Mouse (Mus musculus): ENCODE measurements around the gene Crim1.

The Crim1 gene

DNA sequence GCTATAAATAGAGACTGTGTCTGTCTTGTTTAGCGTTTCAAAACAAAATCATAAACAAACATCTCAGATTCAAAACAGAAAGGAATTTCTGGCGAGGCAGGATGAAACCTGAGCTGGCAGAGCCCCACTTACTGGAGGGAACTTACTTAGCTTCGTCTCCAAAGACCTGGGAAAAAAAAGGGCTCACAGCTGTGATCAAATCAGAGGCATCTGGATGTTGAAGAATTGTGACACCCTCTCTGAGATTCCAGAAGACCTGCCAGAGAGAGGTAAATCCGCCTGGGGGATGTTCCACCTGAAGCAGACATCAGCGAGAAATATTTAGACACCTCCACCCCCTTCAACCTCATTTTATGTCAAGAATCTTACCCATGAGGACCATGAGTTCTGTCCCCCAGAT lies 11.8 kb downstream of the Crim1 start:
- no peak for DNase-seq (ENCODE audit: low read depth)

DNA sequence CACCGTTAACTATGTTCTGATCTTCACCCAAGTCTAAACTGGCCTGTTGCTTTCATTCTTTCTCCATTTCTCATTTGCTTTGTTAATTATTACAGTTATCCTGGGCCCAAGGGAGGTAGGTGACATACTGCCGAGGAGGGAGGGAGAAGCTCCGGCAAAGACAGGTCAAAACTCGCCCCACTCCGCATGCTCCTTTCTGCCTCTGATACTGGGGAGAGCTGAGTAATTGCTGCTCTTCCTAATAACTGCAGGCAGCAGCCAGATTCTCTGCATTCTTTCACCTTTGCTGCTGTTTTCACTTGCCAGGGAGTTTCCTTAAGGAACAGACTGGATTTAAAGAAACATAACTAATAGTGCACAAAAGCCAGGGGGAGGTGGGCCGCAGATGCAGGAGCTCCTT lies 13.1 kb downstream of the Crim1 start:
- DNase-seq (ENCODE audit: low read depth), result no peak

DNA sequence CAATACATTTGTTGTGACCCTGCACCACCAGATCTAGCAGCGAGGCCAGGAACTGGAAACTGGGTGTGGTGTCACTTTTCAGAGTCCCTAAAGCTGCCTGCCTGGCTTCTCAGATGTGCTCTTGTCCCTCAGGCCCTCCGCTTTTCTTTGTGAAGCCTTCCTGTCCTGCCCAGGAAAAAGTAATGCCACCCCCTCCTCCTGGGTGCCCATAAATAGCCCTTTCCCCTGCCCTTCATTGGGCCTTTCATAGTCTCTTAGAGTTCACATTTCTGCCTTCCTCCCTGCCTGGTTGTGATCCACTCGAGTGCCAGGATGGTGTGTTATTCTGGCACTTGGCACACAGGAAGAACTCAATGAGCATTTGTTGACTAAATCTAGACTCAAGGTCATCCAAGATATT lies 16.5 kb downstream of the Crim1 start:
- no peak for DNase-seq (ENCODE audit: low read depth)

DNA sequence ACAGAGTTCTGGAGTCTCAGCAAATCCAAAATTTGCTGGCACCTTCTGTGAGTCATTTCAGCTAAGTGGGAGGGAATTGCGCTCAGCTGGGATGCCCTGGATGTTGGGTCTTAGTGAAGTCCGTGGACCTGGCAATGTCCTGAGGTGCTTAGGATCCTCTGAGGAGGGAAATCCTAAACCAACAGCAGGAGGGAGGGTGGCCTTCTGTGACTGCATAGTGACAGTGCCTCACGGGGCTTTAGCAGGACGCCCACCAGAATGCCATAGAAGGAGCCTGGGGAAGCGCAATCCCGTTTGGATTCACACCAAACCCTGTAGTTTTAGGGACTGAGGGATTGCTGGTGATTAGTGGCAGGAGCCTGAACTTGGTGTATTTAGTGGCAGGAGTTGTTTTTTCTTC lies 17.4 kb downstream of the Crim1 start:
- no peak for DNase-seq (ENCODE audit: low read depth)

DNA sequence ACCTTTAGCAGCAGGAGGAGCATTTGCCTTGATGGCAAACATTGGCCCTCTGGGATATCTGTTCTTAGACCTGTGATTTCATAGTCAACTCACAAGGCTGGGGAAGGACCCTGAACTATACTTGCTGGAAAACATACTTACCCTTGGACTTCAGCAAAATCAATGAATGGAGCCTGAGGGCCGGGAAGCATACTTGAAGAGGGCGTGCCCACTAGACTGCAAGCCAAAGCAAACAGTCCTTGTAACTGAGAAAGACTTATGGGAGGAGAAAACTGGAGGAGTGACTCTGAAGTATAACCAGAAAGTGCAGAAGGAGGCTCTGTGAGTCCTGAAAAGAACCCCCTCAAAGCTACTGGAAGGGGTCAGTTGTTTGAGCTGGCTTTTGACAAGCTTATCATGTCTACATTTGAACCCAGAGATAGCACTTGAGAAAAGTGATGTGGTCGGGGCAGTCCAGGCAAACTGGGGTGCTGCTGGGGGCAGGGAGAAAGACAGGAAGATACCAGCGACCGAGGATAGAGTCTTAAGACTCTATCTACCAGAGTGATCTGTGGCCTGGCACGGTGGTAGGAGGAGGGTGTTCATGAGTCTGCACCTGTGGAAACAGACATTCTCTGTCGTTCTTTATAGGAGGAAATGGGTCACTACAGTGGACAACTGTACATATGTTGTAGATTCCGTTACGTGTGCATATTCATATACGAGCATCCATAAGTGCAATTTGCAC lies 18.6 kb downstream of the Crim1 start:
- no peak for DNase-seq (ENCODE audit: low read depth)

DNA sequence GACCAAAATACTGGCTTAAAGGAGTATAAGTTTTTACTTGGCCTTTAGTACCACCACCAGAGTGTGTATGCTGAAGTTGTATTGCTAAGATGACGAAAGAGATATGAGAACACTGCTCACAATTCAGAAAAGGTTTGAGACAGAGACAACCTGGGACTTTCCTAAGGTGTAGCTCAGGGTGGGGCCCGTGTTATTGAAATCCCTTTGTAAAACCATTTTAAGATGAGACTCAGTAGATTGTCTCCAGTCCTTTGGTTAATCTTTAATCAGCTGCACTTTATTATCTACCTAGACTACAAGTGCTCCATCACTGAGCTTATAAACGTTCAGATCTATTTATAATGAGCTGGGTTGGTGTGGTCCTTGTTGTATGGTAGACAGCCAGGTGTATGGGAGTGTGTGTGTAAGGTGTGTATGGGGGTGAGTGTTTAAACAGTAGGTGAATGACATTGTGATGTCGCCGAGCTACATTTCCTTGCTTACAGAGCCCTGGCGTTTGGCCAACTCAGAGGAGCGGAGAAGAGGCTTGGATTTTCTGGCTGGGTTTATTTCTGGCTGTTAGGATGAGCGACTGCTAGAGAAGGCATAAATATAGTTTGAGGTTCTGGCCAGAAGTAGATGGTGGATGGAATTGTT lies 21.1 kb downstream of the Crim1 start:
- no peak for DNase-seq (ENCODE audit: low read depth)

DNA sequence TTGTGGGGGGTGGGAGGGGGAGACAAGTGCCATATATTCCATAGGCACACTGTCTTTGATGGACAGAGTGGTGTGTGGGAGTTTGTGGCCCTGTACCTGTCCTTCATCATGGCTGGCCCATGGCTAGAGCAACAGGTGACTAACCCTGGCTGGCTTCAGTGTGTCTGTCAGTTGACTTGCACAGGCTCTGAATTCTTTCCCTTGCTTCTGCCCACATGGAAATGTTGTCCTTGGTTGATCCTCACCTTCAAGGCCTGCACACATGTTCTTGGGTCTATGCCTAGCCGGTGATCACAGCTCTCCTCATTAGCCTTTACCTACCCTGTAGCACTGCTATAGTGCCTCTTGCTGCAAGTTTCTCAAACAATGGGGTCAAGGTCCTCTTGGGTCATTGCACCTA lies 21.8 kb downstream of the Crim1 start:
- no peak for DNase-seq (ENCODE audit: low read depth)

DNA sequence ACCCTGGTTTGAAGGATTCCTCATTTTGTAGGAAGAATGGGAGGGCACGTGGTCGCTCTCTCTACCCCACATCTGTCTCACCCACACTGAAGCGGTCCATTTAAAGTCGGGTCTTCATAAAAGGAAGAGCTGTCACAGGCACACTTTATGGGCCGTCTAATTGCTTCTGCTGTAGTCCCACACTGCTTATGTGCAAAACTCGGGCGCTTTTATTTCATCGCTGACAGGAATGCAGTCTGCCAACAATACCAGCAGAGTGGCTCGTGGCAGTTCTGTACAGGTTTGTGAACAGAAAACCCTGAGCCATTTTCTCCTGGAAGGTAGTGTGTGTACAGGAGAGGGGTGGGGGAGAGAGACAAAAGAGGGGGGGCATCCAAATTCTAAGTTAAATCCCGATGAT lies 23.9 kb downstream of the Crim1 start:
- no peak for DNase-seq (ENCODE audit: low read depth)

DNA sequence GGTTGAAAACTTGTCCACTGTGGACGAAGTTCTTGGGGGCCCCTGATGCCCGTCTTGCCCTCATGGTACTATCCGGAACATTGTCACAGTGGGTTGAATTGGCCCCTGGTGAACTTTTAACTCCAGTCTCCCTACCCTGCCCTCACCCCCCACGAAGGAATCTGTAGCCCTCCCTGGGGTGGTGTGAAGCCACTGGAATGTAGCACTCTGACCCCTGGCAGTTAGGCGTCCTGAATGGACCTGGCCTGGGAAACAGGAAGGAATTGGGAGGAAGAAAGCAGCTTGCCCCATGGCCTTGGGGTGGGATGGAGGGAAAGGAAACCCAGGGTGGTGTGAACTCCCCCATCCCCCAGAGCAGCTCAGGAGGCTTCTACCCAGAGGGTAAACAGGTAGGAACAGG lies 25.5 kb downstream of the Crim1 start:
- no peak for DNase-seq (ENCODE audit: low read depth)

DNA sequence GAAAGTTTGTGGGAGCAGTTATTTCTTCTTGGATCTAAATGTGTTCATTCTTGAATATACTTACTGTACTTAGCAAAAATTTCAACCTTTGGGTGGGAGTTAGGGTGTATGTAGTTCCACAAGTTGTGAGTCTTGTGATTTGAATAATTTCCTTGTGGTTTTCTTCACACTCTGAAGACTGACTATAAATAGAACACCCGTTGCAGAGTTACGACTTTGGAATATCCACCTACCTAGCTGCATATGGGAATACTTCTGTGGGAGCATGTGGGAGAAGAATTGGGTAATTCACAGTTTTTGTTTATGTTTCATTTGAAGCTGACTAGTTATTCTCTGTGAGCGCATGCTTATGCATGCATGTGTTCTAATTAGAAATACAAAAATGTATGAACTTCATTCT lies 27.2 kb downstream of the Crim1 start:
- no peak for DNase-seq (ENCODE audit: low read depth)

DNA sequence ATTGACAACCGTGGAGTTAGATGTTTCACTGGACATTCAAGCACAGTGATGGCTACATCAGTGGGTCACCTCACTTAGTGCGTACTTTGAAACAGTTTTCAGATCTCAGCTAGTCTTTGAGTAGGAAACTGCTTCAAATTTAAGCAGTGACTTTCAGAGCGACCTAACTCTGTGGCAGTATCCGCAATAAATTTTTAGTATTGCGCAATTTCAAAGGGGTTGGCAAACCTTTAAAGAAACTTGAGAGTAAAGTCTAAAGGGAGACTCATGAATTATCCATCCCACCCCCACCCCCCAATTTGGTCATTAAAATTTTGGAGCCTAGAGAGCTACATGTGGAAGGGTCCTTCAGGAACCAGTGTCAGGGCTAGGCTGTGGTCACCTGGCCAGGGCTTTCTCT lies 31.5 kb downstream of the Crim1 start:
- no peak for DNase-seq (ENCODE audit: low read depth)

DNA sequence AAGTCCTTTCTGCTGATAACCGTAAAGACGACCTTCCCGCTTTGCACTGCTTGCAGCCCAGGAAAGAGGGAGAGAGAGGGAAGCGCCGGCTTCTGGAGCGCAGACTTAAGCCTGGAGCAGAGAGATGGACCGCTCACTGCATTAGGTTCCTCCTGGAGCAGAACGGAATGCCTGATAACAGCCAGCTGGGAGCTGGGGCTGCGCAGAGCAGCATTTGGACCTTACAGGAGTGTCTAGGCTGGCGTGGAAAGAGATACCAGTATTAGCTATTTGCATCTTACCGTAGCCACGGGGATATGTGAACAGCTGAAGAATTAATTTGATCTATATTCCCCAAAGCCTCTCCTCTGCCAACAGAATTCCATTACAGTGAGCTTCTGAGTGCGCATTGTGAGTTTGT lies 32.7 kb downstream of the Crim1 start:
- DNase-seq (ENCODE audit: low read depth), result no peak

DNA sequence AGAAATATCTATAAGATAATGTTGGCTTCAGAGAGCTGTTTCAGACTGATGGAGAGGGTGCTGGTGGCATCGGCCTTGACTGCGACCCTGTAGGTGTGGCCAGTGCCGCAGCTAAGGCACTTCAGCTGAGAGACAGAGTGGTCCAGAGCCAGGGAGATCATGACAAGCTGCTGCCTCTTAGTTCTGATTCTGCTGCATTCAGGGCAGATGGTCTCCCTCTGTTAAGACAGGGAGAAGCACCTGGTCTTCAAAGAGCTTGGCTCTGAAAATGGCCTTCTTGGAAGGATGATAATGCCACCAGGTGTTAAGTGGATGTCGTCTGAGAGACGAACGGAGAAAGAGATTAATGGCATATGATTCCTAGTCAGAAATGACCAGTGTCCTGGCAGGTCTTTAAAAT lies 33.8 kb downstream of the Crim1 start:
- no peak for DNase-seq (ENCODE audit: low read depth)

DNA sequence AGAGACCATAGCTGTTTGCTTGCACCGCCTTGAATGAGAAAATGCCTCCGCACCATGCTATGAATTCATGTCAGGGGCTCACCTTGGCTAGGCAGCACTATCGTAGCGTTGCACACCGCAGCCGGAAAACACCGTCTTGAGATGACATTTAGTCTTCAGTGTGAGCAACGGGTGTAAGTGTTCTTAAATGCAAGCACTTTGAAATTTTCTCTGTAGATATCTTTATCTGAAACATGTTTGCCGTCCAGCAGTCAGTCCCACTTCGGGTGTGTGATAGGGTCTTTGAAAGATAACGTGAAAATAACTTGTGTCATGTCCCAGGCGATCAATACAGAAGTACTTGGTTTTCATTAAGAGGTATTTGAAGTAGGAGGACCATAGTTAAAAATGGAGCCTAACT lies 36.1 kb downstream of the Crim1 start:
- no peak for DNase-seq (ENCODE audit: low read depth)

DNA sequence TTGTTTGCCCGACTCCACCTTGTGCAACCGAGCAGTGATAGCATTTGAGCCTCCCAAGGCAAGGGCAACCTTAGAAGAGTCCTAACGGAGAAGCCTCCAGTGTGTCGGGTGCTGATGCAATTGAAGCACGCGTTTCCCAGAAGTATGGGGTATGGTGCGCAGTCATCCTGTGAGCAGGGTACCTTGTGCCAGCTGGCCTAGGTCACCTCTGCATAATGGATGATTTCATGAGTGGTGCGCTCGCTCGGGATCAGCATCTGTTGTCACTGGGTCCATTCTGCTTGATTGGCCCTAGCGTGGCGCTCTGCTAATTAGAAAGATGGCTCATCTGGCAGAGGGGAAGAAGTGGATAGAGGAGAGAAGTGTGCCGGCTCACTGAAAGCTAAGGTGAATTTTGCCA lies 37.9 kb downstream of the Crim1 start:
- no peak for DNase-seq (ENCODE audit: low read depth)

DNA sequence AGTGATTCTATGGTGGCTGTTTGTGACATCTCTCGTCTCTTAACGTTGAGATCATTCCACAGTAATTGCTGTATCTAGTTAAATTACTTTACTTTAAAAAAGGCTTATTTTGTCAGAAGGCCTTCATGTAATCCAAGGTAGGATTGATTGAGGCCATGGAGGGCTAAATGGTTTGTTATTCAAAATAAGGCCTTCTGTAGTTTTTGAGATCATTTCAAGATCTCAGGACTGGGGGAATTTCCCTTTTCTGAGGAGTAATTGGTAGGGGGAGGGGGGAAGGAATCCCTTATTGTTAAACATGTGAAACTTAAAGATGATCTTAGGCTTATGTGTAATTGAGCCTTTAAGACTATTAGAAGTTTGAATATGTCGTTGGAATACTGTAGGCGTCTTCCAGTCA lies 40.1 kb downstream of the Crim1 start:
- DNase-seq (ENCODE audit: low read depth), result no peak

DNA sequence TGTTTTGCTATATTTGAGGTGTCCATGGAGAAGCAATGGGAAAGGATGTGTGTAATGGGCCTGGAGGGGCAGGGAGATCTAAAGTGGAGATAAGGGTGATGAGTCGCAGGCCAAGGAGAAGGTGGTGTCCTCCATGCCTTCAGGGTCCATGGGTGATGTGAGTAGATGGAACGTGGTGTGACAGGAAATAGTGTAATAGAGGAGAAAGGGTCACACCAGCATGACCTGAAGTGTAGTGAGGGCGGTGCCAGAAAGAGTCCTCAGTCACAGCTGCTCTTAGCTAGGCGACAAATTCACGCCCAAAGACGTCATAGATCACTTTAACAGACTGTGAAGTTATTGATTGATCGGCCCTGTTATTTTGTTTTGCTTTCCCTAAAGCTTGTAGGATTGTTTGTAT lies 41.2 kb downstream of the Crim1 start:
- no peak for DNase-seq (ENCODE audit: low read depth)

DNA sequence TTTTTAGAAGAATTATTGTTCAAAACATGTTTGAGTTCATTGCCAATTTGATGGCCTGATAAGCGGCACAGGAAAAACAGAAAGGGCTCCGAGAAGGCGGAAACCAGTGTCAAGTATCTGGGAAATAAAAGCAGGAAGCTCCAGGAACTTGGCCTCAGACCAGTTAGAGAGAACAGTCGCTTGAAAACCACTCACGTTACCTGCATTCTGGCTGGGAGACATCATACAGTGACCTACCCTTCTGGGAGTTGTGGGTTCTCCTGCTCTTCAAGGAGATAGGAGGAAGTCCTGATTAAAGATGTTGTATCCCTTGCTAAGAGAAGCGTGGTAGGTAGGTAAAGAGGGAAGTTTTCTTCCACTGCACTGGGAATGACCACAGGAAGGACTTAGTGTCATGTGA lies 44.7 kb downstream of the Crim1 start:
- DNase-seq (ENCODE audit: low read depth), result no peak

DNA sequence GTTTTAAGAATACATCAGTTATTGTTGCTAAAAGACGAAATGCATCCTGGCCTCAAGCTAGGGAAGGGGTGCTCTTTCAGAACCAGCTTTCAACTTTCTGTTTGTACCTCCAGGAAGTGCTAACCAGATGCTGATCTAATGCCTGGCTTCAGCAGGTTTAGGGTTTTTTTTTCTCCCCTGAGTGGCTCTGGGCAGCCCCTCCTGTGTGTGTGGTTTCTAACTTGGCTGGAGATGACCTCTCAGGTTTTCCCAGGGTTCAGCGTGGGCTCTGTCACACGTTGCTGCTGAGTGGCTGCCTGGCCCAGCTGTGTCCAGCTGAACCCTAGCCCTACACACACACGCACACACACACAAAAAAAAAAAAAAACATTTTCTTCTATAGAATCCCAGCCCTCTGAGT lies 45.4 kb downstream of the Crim1 start:
- no peak for DNase-seq (ENCODE audit: low read depth)

DNA sequence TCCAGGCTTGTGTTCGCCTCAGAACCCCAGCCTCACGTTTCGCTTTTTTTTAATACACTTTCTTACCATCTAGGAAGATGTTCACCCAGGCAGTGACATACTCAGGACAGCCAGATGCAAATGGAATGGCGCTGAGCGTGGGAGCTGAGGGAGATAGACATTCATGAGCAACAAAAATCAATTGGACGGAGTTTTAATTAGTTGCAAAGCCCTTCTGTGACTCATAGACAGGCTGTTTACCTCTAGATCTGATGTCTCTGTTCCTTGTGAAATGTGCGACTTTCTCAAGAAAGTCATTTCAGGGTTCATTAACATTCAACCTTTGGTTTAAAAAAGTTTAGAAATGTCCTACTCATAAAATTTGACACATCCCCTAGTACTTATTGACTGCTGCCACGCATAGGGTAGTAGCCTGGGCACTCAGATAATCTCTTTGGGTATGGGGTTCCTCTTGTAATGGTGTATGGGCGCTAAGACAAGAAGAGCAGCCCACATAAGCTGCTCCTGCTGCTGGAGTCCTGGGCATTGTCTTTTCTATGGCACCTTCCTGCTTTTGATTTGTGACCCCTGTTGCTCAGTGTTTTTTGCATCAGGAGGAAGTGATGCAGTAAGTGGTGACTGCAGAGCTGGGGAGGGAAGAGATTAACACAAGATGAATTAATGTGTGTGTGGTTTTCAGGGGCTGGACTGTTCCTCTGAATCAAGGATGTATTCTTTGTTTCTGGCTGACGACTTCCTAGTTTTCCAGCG lies 46.8 kb downstream of the Crim1 start:
- DNase-seq (ENCODE audit: low read depth), result no peak

DNA sequence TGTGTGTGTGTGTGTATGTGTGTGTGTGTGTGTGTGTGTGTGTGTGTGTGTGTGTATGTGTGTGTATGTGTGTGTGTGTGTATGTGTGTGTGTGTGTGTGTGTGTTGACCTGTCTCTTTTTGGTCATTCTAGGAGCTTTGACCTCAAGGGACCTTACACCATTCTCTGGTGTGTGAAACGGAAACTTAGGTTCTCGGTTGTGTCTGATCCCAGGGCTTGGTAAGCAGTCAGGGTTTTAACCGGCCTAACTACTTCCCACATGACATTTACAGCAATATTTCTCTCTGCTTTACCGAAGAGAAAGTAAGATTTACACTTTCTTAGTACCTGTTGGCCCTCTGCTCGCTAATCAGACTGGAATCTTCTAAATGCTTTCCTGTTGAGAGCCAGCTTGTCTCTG lies 48.1 kb downstream of the Crim1 start:
- no peak for DNase-seq (ENCODE audit: low read depth)

DNA sequence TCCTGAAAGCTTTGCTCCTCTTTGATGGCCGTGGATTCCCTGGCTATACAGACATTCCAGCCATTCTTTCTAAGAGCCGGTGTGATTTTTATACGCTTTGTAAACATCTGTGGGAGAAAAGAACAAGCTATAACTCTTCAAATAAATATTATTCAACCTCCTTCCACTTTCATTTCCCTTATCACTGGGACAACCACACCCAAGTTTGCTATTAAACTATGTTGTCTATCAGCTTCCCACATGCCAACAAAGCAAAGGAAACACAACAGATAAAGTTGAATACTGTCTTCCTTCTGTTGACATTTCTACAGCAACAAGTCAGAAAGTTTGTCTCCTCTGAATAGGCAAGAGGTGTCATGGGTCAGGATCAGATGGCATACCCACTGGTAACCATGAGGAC lies 48.9 kb downstream of the Crim1 start:
- peak; percentile 53 for DNase-seq (ENCODE audit: low read depth)

DNA sequence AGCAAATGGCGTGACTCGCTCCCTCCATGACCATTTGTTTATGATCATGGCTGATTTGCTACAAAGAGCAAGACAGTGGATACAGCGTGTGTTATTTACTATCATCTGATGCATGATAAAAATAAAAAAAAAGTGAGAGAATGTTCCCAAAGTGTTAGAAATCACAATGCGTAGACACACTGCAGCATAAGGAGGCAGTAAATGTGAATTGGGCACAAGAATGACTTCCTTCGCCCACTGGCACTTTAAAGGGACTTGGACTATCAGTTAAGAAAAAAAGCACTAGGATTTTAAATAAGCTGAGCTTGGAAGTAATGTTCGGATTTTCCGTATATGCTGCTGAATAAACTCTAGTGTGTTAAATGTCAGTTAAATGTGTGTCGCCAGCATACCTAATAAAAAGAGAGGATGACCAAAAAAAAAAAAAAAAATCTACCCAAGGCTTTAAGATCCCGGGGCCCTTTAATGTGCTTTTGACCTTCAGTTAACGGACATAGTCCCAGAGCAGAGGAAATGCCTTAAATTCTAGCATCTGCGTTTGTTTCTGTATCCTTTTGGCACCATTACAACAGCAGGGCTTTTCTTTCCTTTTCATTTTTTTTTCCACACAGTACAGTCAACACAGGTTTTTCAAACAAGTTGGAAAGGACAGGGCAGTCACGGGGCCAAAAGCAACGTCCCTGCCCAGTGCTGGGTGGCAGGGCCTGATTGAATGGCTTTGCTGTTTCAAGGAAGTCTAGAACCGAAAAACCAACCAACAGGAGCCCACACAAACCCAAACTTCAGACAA lies 50.3 kb downstream of the Crim1 start:
- no peak for DNase-seq (ENCODE audit: low read depth)
